Mouse (Mus musculus) C2C12 (cell line): ENCODE measurements at regions not wholly inside any gene's neighbourhood (a gene's known extent, or its start where the extent isn't known, plus 50 kb on each side); places are given as distances from the start of the nearest gene placed in this dataset.

Experiments used
- CTCF ChIP-seq: IDR thresholded peaks from one replicate; pipeline ENCODE4 v1.5.1; 2011; ENCODE audit not compliant: control insufficient read depth, insufficient read depth, insufficient read length
- FOSL1 ChIP-seq: IDR thresholded peaks from one replicate; pipeline ENCODE4 v1.8.0; 2011; ENCODE audit warnings: mild to moderate bottlenecking, low read length; ENCODE audit not compliant: poor library complexity, insufficient read depth, severe bottlenecking
- USF1 ChIP-seq: IDR thresholded peaks from one replicate; pipeline ENCODE4 v1.6.1; 2011; ENCODE audit warnings: low read depth, mild to moderate bottlenecking, control low read depth, moderate library complexity

- TF ChIP-seq CTCF (no peak), FOSL1 (no peak), USF1 (no peak)
Measured at GRCm38 (mm10) chr13:28724300-28724699, 229.2 kb downstream of the Sox4 start.
